Mouse (Mus musculus): ENCODE results near the gene Ube2e2. TPM values are rescaled to one million over a fixed set of nuclear protein-coding genes. Genes with fewer than 3 reads are reported as not detected.
"Not testable (repeated sequence)": the region's sequence is repeated elsewhere in the genome, so short reads cannot be mapped to it uniquely, and the experiment has no call there.

The Ube2e2 gene
- polyA plus RNA-seq, 1 experiment from 2014 or later, result 75.8 TPM

GRCm38 (mm10) chr14:18581735-18582134, 312.3 kb downstream of the Ube2e2 start:
- 92% methylated on average over 4 of the region's 4 CpGs for WGBS
- H3K4me1 ChIP-seq, result no peaks in the 10 kb centered on the region; the same call in 1 of the 2 replicates
- H3K27ac ChIP-seq, result no peak overlapping the region
- H3K4me3 ChIP-seq, result no peak overlapping the region
- H3K9ac ChIP-seq, result no peak overlapping the region
- no peak for ATAC-seq
- no peaks in the 10 kb centered on the region for H3K27me3 ChIP-seq
- H3K4me2 ChIP-seq, result no peak overlapping the region
- H3K36me3 ChIP-seq (ENCODE audit: poor library complexity, severe bottlenecking), result no peaks in the 10 kb centered on the region
- H3K9me3 ChIP-seq (replicated peaks), result no peaks in the 10 kb centered on the region

- H3K4me2 ChIP-seq, result no peak overlapping the region
- no peak overlapping the region for H3K27ac ChIP-seq
- H3K4me1 ChIP-seq, result peaks cover 16% of the 10 kb centered on the region
- no peak for ATAC-seq
- H3K9me3 ChIP-seq (replicated peaks), result no peaks in the 10 kb centered on the region
- H3K27me3 ChIP-seq, result no peaks in the 10 kb centered on the region
- 65% methylated on average over 2 of the region's 2 CpGs for WGBS
- no peak overlapping the region for H3K4me3 ChIP-seq
- no peak overlapping the region for H3K9ac ChIP-seq
- H3K36me3 ChIP-seq (ENCODE audit: poor library complexity, severe bottlenecking), result no peaks in the 10 kb centered on the region
Measured at GRCm38 (mm10) chr14:18574756-18575155, 319.3 kb downstream of the Ube2e2 start.

- no peak overlapping the region for H3K9ac ChIP-seq
- H3K27me3 ChIP-seq, result no peaks in the 10 kb centered on the region
- peak; percentile 67 for ATAC-seq
- H3K4me2 ChIP-seq, result no peak overlapping the region
- H3K27ac ChIP-seq, result no peak overlapping the region
- peaks cover 16% of the 10 kb centered on the region for H3K4me1 ChIP-seq
- H3K4me3 ChIP-seq, result no peak overlapping the region
- 65% methylated on average over 10 of the region's 10 CpGs for WGBS
- no peaks in the 10 kb centered on the region for H3K9me3 ChIP-seq (replicated peaks)
- no peaks in the 10 kb centered on the region for H3K36me3 ChIP-seq (ENCODE audit: poor library complexity, severe bottlenecking)
Measured at GRCm38 (mm10) chr14:18574130-18574721, 319.8 kb downstream of the Ube2e2 start.

- Histone ChIP-seq H3K36me3 (ENCODE audit: poor library complexity, severe bottlenecking) (no peaks in the 10 kb centered on the region), H3K4me3 (no peak overlapping the region), H3K4me1 (peaks cover 16% of the 10 kb centered on the region), H3K9me3 (replicated peaks) (no peaks in the 10 kb centered on the region), H3K4me2 (no peak overlapping the region), H3K27ac (peak overlapping the region; percentile 61), H3K27me3 (no peaks in the 10 kb centered on the region), H3K9ac (peak overlapping the region; percentile 21; the same call in 1 of the 2 replicates)
- peak; percentile 87 for ATAC-seq
- WGBS, result 12% methylated on average over 4 of the region's 4 CpGs
Measured at GRCm38 (mm10) chr14:18573286-18573956, 320.6 kb downstream of the Ube2e2 start.

- no peak overlapping the region for H3K4me2 ChIP-seq
- H3K4me1 ChIP-seq, result peaks cover 16% of the 10 kb centered on the region
- peak; percentile 52 for ATAC-seq
- peak overlapping the region; percentile 61 for H3K27ac ChIP-seq
- 20% methylated on average over 4 of the region's 4 CpGs for WGBS
- no peaks in the 10 kb centered on the region for H3K9me3 ChIP-seq (replicated peaks)
- no peak overlapping the region for H3K4me3 ChIP-seq
- H3K9ac ChIP-seq, result peak overlapping the region; percentile 21; the same call in 1 of the 2 replicates
- H3K36me3 ChIP-seq (ENCODE audit: poor library complexity, severe bottlenecking), result no peaks in the 10 kb centered on the region
- H3K27me3 ChIP-seq, result no peaks in the 10 kb centered on the region
Measured at GRCm38 (mm10) chr14:18572852-18573251, 321.2 kb downstream of the Ube2e2 start.

- H3K27me3 ChIP-seq, result no peaks in the 10 kb centered on the region
- no peaks in the 10 kb centered on the region for H3K9me3 ChIP-seq (replicated peaks)
- no peak overlapping the region for H3K4me3 ChIP-seq
- H3K9ac ChIP-seq, result no peak overlapping the region
- no peak overlapping the region for H3K27ac ChIP-seq
- H3K4me2 ChIP-seq, result no peak overlapping the region
- no peaks in the 10 kb centered on the region for H3K36me3 ChIP-seq (ENCODE audit: poor library complexity, severe bottlenecking)
- H3K4me1 ChIP-seq, result peaks cover 16% of the 10 kb centered on the region
- ATAC-seq, result no peak
Measured at GRCm38 (mm10) chr14:18569615-18570014, 324.5 kb downstream of the Ube2e2 start.

GRCm38 (mm10) chr14:18564999-18565398, 329.1 kb downstream of the Ube2e2 start:
- H3K9ac ChIP-seq; H3K4me2 ChIP-seq; ATAC-seq; H3K4me3 ChIP-seq; H3K27me3 ChIP-seq; H3K27ac ChIP-seq; H3K4me1 ChIP-seq; H3K9me3 ChIP-seq (replicated peaks); H3K36me3 ChIP-seq (ENCODE audit: poor library complexity, severe bottlenecking): not testable (repeated sequence)
- 92% methylated on average over 8 of the region's 8 CpGs for WGBS

- Histone ChIP-seq H3K27me3 (no peaks in the 10 kb centered on the region), H3K36me3 (ENCODE audit: poor library complexity, severe bottlenecking) (no peaks in the 10 kb centered on the region), H3K4me1 (peaks cover 6% of the 10 kb centered on the region), H3K4me3 (no peak overlapping the region), H3K27ac (no peak overlapping the region), H3K9me3 (replicated peaks) (no peaks in the 10 kb centered on the region), H3K9ac (no peak overlapping the region), H3K4me2 (no peak overlapping the region)
- 52% methylated on average over 1 of the region's 1 CpGs for WGBS
- ATAC-seq, result no peak
Measured at GRCm38 (mm10) chr14:18555287-18555686, 338.8 kb downstream of the Ube2e2 start.

- Histone ChIP-seq H3K4me2 (no peak overlapping the region), H3K4me1 (peaks cover 6% of the 10 kb centered on the region), H3K4me3 (no peak overlapping the region), H3K36me3 (ENCODE audit: poor library complexity, severe bottlenecking) (no peaks in the 10 kb centered on the region), H3K27me3 (no peaks in the 10 kb centered on the region), H3K9ac (no peak overlapping the region), H3K27ac (no peak overlapping the region), H3K9me3 (replicated peaks) (no peaks in the 10 kb centered on the region)
- ATAC-seq, result 0 out of 2 replicates have a peak, but pooled peaks have one; percentile 6
- 30% methylated on average over 2 of the region's 2 CpGs for WGBS
Measured at GRCm38 (mm10) chr14:18554627-18554988, 339.5 kb downstream of the Ube2e2 start.

- peaks cover 6% of the 10 kb centered on the region for H3K4me1 ChIP-seq
- no peak overlapping the region for H3K4me3 ChIP-seq
- no peaks in the 10 kb centered on the region for H3K36me3 ChIP-seq (ENCODE audit: poor library complexity, severe bottlenecking)
- H3K9me3 ChIP-seq (replicated peaks), result no peaks in the 10 kb centered on the region
- H3K4me2 ChIP-seq, result no peak overlapping the region
- ATAC-seq, result 0 out of 2 replicates have a peak, but pooled peaks have one; percentile 48
- H3K9ac ChIP-seq, result no peak overlapping the region
- 22% methylated on average over 3 of the region's 3 CpGs for WGBS
- no peak overlapping the region for H3K27ac ChIP-seq
- no peaks in the 10 kb centered on the region for H3K27me3 ChIP-seq
Measured at GRCm38 (mm10) chr14:18553987-18554626, 340.0 kb downstream of the Ube2e2 start.

GRCm38 (mm10) chr14:18547541-18547940, 346.5 kb downstream of the Ube2e2 start:
- 77% methylated on average over 5 of the region's 5 CpGs for WGBS
- Histone ChIP-seq H3K27me3 (no peaks in the 10 kb centered on the region), H3K4me2 (no peak overlapping the region), H3K36me3 (ENCODE audit: poor library complexity, severe bottlenecking) (no peaks in the 10 kb centered on the region), H3K9ac (no peak overlapping the region), H3K9me3 (replicated peaks) (no peaks in the 10 kb centered on the region), H3K27ac (no peak overlapping the region), H3K4me3 (no peak overlapping the region), H3K4me1 (no peaks in the 10 kb centered on the region)
- ATAC-seq, result no peak

GRCm38 (mm10) chr14:18539092-18539491, 355.0 kb downstream of the Ube2e2 start:
- ATAC-seq; H3K36me3 ChIP-seq (ENCODE audit: poor library complexity, severe bottlenecking); H3K4me1 ChIP-seq; H3K27me3 ChIP-seq; H3K4me2 ChIP-seq; H3K9ac ChIP-seq; H3K4me3 ChIP-seq; H3K9me3 ChIP-seq (replicated peaks); H3K27ac ChIP-seq: not testable (repeated sequence)
- 65% methylated on average over 4 of the region's 4 CpGs for WGBS
